Mouse (Mus musculus): ENCODE measurements around the gene Olfr1245.
"Not testable (repeated sequence)": the region's sequence is repeated elsewhere in the genome, so short reads cannot be mapped to it uniquely, and the experiment has no call there.

The Olfr1245 gene

GRCm38 (mm10) chr2:89578347-89578746, at the start of gene Olfr1245:
Olfr1245 (minus strand) TSS chr2:89578447.
- no peak for DNase-seq (ENCODE audit: low spot score)

GRCm38 (mm10) chr2:89618145-89618544, 39.9 kb upstream of the Olfr1245 start, which contains the start of gene Olfr1248:
Olfr1248 (minus strand) TSS chr2:89618245.
- not testable (repeated sequence) for DNase-seq (ENCODE audit: low spot score)

GRCm38 (mm10) chr2:89614030-89614429, 35.8 kb upstream of the Olfr1245 start, which contains the start of gene Olfr1247:
Olfr1247 (minus strand) TSS chr2:89614130.
- DNase-seq (ENCODE audit: low spot score): no peak

- no peak for DNase-seq (ENCODE audit: low spot score)
Measured at GRCm38 (mm10) chr2:89593057-89593456, 14.8 kb upstream of the Olfr1245 start, which contains the start of gene Olfr1246. Olfr1246 (minus strand) TSS chr2:89593157.

GRCm38 (mm10) chr2:89562706-89563105, 15.5 kb downstream of the Olfr1245 start:
- DNase-seq (ENCODE audit: low spot score): not testable (repeated sequence)

GRCm38 (mm10) chr2:89544516-89544915, 33.7 kb downstream of the Olfr1245 start:
- no peak for DNase-seq (ENCODE audit: low spot score)

- no peak for DNase-seq (ENCODE audit: low spot score)
Measured at GRCm38 (mm10) chr2:89539923-89540322, 38.3 kb downstream of the Olfr1245 start.

- DNase-seq (ENCODE audit: low spot score): no peak
Measured at GRCm38 (mm10) chr2:89531387-89531786, 46.9 kb downstream of the Olfr1245 start, which contains the start of gene Olfr1243. Olfr1243 (minus strand) TSS chr2:89531487.

Data from ovary, postnatal 14 days (tissue).